Mouse (Mus musculus) left cerebral cortex, postnatal 36 days (tissue): ENCODE measurements around the gene Ccdc124. TPM values are rescaled to one million over a fixed set of nuclear protein-coding genes. Genes with fewer than 3 reads are reported as not detected.

Experiments used
- DNase-seq, 2 experiments: peaks; one replicate each; pipeline ENCODE4 v3.0.0; 2021 to 2022; ENCODE audit warnings: low spot score in 2 of 2, mixed read lengths in 1 of 2
- intact Hi-C: fragments of 180-260 bp; cut with DNase I; formaldehyde crosslinking; loops from one replicate; pipeline ENCODE4 v1.15.1; 2025
- total RNA-seq, 2 experiments: library from RNA; stranded (reverse); gene quantifications; 2 replicates each; pipeline ENCODE4 v1.2.3; 2021

The Ccdc124 gene
- total RNA-seq, 2 experiments from 2014 or later: 88.6 to 108 TPM

DNA sequence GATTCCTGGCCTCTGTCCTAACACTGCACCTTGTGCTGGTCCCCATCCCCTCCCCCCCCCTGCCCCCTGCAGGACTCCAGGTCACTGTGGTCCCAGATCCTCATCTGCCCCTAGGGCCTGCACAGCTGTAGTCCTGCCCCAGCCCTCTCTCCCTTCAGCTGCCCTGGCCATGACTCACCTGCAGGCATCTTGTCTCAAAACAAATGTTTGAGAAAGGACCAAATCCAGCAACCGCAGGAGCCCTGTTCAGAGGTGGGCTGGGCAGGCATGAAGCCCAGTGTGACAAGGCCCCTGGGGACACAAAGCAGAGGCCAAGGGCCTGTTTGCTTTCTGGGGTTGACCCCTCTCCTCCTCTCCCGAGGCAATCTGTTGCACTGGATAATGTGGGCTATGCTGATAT, 4.4 kb upstream of the Ccdc124 start:
- no peak for DNase-seq
- intact Hi-C loops: no loop called here

DNA sequence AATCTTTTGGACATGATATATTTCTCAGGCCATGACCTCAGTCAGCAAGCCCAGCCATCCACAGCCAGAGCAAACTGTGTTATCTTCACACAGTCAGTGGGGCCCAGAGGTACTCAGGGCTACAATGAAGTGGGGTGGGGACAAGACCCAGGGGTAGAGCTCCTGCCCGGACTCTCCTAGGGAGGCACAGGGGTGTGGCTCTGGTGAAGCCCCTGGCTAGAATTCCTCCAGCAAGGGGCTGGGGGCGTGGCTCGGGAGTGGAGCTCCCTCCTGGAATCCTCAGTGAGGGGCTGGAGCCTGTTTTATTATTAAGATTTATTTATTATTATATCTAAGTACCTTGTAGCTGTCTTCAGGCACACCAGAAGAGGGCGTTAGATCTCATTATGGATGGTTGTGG, 2.6 kb upstream of the Ccdc124 start:
- intact Hi-C loops: no loop called here
- no peak for DNase-seq

DNA sequence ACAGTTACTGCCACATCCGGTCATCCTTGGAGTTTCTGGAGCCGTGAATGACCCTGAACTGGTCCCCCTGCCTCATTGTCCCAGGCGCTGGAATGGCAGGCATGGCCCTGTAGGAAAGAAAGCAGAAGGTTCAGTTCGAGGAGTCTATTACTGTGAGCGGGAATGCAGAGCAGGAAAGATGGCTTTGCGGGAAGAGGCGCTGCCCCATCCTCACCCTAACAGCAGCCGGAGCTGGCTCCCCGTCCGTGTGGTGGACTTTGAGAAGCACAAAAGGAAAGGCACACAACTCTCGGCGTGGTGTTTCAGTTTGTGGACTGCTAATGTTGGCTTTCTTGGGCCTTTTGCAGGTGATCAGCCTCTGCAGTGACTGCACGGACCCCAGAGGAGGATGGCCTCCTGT, 706 bp upstream of the Ccdc124 start:
- DNase-seq: no peak
- intact Hi-C loops: no loop called here

DNA sequence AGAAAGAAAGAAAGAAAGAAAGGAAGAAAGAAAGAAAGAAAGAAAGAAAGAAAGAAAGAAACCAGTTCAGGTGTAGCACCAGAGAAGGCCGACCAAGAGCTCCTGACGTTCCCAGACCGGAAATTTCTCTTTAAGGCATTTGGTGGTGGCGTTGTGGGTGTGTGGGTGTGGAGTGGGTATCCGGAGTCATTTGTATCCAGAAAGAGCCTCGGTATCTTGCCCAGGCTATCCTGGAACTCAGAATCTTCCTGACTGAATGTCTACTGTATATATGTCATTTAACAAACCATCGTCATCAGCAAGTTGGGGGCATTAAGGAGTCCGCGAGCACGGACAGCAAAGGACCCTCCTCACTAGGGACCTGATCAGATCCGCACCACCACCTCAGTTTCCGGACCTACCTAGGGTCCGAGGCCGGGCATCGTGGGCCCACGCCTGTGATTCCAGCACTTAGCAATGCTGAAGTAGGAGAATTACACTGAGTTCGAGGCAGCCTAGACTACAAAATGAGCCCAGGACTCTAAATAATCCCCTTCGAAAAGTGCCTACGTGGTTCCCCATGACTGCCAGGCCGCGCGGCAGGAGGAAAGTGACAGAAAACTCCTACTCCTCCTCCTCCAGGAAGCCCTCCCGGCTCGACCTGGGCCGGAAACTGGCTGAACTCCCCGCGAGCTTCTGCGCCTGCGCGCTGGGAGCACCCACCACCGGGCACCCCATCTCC, 932 bp downstream of the Ccdc124 start:
- DNase-seq: peak in 1 of 2 experiments; percentile 31
- intact Hi-C loops: loop anchor here (1.0 kb wide), 1 partner anchor 20 kb away; no protein-coding TSS in a partner anchor

DNA sequence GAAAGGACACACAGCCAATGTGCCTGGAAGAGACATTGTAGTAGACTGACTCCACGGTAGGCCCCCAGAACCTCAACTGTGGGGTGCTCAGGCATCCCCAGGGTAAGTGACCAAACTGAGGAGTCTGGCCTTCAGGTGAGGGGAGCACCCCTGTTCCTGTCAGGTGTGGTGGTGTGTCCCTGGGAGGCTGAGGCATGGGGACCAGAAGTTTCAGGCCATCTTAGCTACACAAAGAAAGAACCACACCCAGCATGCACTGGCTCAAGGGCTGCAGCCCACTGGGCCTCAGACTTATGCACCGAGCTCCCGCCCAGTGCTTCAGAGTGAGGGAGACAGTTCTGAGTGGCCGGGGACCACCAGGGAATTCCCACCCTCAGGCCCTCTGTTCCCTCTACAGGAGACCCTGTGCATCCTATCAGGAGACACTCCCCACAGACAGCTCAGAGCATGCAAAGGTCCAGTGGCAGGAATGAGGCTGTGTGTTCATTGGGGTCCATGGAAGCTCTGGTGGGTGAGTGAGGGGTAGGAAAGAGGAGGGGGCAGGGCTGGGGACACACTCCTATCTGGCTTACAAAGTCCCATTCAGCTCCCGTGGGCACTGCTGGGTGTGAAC, 2.4 kb downstream of the Ccdc124 start:
- no peak for DNase-seq
- intact Hi-C loops: no loop called here

DNA sequence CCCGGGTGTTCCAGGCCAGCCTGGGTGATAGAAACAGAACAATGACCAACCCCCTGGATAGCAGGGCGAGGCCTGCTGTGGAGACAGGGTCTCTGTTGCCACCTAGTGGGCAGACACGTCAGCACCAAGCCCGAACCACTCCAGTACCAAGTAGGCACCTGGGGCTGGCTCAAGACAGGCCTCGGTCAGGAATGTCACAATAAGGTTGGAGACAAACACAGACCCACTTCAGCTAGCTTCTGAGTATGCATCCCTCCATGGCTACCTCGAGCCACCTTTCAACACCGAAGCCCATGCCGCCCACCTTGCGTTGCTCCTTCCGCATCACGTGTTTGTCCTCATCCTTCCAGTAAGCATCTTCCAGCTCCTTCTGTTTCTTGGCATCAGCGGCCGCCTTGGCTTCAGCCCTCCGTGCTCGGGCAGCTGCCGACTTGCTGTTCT, 4.1 kb downstream of the Ccdc124 start:
- intact Hi-C loops: loop anchor here (1.0 kb wide), 1 partner anchor 25 kb away; no protein-coding TSS in a partner anchor
- DNase-seq: peak; percentile 73 to 75

DNA sequence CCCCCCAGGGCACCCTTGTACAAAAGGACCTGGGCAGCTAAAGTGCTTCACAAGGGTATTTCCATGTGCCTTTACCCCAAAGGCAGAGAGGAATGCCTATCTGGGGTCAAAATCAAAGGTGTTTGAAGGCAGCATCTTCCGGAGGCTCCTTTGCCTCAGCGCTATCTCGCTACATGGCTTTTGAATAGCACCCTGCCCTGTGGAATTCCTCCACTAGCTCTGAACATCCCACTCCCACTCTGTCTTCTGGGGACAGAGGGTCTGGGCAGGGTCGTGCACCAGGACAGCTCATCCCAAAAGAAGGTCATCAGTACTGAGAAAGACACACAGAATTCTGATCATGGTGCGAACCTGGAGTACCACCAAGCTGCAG, 4.5 kb downstream of the Ccdc124 start:
- intact Hi-C loops: loop anchor here (1.0 kb wide), 1 partner anchor 25 kb away; no protein-coding TSS in a partner anchor
- no peak for DNase-seq

DNA sequence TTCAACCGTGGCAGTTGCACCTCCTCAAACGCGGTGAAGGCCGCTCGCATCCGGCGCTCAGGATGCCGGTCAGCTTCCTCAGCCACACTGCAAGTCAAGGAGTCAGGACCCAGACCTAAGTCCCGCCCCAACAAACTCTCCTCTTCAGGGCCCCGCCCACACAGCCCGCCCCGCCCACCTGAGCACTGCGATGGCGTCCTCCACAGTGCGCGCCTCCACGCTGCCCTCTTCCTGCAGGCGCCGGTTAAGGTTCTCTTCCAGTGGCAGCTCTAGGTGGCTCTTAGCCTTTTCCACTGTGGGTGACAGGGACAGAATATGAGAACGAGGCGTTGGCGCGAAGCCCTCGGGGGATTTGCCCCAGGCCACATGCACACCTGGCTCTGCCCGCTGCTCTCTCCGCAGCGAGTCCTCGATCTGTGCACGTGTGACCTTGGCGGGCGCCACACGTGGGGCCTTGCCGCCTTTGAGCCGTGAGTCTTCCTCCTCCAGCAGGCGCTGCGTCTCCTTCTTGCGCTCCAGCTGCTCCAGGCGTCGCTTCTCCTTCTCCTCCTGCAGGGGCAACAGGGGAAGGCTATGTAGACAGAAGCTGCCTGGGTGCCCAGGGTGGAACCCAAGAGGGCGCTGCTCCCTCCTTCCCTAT, 5.1 kb downstream of the Ccdc124 start:
- intact Hi-C loops: loop anchor here (1.0 kb wide), 1 partner anchor 24 kb away; no protein-coding TSS in a partner anchor
- DNase-seq: peak in 1 of 2 experiments; percentile 35

DNA sequence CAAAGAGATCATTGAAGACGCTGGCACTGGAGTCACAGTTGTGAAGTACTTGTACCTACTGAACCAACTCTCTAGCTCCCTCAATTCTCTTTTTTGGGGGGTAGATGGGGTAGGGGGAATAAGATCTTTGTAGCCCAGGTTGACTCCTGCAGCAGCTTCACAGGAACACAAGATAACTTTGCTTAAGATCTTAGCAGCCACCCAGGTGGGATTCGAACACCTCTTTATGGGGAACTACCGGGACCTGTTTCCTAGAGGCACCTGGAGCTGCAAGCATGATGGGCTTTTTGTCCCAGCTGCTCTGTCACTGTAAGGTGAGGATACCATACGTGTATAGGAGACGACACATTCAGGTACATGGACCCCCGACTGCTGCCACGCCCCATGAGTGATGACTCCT, 7.2 kb downstream of the Ccdc124 start:
- DNase-seq: no peak
- intact Hi-C loops: no loop called here

DNA sequence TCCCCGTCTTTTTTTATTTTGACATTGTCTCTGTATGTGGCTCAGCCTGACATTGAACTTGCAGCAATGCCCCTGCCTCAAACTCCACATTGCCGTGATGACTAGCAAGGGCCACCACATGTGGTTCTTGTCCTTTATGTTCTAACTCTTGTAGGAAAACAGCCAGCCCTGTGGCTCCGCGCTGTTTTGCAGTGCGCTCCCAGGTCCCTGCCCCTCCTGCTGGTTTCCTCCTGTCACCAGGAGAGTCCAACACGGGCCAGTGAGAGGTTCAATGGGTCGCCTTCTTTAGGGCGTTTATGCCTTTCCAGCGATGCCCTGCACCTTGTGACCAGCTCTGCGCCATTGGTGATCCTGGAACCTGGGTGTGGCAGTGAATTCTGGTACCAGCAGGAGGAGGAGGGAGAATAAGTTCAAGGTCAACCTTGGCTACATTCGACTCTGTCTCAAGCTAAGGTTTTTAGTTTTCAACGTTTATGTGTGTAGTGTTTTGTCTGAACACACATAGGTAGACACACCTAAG, 7.7 kb downstream of the Ccdc124 start:
- intact Hi-C loops: no loop called here
- no peak for DNase-seq

DNA sequence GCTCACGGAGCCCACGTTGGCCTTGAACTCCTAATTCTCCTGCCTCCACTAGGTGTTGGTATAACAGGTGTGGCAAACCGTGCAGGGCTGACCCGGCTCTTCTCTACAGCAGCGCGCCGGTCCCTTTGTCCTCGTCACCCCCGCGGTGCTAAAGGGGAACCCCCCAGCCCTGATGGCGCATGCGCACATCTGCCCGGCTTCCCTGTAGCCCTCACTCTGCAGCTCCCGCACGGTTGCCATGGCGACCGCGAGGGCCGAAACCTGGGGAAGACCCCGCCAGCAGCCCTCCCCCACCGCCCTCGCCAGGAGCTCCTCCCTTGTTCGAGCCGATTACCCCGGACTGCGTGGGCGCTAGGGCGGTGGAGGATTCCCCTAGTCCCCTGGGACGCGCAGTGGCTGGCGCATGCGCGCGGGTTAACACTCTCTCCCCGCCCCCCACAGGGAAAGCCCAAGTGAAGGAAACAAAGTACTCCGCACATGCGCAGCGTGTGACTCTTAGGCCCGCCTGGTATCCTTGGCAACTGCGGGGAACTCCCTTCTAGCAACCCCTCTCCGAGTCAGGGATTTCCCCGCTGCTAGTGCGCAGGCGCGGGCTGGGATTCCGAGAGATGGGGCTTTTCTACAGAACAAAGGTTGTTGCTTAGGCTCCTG, 8.3 kb downstream of the Ccdc124 start:
- peak; percentile 99 to 100 for DNase-seq
- intact Hi-C loops: no loop called here

DNA sequence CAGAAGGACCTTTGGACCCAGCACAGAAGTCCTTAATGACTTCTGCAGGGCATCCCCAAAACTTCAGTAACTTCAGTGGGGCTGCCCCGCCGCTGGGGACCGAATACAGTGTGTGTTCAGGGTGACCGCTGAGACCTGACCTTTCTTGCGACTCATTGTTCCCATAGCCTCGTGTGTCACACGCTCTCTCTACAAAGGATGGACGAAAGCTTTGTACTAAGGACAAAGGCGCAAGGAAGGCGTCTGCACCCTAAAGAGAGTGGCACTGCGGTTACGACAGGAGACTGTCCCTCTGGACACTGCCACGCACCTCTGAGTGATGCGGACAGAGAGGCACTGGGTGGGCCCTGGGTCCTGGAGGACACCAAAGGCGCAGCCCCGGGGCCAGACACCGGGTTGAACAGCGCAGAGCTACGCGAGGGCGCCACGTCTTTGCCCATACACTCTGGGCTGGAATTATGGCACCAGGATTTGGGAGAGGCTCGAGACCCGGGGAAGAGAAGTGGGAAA, 9.0 kb downstream of the Ccdc124 start:
- DNase-seq: no peak
- intact Hi-C loops: no loop called here

DNA sequence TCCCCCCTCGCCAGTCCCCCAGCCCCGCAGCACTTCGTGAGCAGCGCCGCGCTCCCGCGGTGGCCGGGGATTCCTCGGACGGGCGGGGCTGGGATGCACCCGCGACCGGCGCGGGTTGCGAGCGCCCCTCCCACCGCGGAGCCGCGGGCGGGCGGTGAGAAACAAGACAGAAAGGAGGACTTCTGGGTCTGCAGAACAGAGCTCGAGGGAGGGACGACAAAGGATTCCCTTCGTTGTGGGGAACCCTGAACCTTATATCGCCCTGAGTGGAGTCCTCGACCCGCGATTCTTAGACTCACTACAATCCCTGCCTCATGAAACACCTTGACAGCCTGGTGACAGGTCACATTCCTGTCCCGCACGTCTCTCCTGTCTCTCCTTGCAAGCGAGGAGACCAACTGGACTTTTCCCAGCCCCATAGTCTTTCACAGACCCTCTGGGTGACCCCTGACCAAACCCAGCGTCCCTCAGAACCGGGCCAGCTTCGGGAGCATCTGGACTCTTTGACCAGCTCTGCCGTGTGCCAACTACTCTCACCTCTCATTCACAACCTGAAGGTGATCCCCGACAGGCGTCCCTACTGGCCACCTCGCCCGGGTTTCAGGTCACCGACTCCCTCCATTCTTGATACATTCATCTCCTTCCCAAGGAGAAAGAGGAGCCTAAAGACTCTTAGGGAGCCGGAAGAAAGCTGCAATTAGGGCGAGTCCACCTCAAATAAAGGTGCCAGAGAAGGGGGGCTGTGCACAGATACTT, 9.6 kb downstream of the Ccdc124 start:
- DNase-seq: peak in 1 of 2 experiments; percentile 62
- intact Hi-C loops: no loop called here

DNA sequence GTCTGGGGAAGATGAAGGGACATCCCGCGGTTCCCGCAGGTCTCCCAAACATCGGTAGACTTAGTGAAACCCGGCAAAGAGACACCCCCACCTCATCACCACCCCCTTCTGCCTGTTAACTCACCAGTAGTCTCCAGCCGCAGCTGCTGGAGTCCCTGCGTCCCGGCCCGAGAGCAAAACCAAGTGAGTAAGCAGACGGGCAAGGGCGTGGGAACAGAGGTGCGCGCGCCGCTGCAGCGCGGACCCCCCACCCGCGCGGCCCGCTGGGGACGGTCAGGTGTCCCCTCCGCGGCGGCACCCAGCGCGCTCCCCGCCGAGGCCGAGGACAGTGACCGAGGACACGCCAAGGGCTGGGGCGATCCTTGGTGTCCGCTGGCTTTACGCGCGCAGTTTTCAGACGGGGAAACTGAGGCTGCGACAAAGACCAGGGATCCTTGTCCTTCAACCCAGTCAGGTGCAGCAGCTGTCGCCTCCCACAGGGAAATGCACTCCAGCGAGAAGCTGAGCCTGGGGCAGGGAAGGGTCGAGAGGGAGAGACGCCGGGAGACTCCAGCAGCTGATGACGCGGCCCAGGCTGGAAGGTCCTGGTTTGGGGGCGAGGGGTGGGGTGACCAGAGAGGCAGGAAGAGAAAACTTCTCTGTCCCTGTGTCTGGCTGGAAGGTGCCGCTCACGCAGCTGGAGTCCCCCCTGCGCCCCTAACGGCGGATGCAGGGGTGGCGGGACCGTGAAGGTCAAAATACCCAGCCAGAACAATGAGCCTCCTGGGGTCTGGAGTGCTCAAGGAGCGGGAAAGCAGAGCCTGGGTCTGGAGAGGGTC, 10.7 kb downstream of the Ccdc124 start, which contains the start of gene Kcnn1:
Gene Kcnn1 (minus strand): TSS at position 435 of the 818 bp plus-strand sequence.
- intact Hi-C loops: no loop called here
- DNase-seq: no peak

DNA sequence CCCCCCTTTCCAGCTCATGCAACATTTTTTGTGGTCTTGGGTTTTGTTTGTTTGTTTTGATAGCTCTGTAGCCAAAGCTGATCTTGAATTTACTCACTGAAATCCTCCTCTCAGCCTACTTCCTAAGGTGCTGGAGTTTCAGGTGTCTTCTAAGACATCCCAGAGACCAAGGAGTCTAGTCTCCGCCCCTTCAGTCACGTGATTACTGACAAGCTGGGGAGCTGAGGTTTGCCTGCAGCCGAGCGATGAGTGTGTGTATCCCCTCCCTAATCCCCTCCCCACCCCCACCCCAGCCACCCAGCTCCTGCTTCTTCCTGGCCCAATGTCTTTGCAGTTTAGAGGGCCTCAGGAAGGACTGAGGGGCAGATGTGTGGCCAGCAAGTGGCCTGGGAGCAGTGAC, 16.2 kb downstream of the Ccdc124 start:
- DNase-seq: no peak
- intact Hi-C loops: no loop called here

DNA sequence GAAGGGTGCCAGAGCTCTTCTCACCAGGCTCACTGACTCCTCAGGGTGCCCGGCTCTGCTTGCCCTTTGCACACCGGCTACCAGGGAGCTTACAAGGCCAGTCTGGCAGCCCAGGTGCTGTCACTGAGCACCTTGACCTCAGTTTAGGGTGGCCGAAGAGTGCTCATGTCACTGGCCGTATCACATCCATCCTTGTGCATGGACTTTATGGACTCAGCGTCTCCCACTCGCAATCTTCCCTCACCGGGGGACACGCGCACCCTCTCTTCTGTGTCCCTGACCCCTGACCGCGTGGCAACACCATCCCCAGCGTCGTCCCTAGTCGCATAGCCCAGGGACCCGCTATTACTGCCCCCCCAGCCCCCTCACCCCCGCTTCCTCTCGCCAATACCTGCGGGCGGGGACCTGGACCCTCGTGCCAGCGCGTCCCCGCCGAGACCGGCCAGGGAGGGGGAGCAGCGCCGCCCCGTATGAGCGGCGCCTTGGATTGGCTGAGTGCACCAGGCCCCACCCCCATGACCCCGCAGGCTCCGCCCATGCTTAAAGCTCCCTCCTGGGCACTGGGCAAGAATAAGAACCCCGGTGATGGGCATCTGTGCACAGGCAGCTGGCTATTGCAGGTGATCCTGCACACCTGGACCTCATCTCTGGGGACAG, 17.1 kb downstream of the Ccdc124 start:
- intact Hi-C loops: no loop called here
- peak; percentile 73 to 76 for DNase-seq

DNA sequence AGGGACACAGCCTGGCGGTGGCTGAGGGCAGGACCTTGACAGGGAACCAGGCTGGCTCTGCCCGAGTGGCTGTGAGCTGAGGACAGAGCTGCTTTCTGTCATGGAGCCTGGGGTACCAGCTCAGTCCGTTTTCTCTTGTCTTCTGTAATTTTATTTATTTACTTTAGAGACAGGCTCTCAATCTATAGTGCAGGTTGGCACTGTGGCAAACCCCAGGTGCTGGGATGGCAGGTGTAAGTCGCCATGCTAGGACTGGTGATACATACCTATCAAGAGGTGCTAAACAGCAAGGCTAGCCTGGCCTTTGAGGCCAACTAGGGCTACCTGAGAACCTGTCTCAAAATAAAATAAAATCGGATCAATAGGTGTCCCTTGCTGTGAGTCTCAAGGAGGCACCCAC, 17.7 kb downstream of the Ccdc124 start:
- intact Hi-C loops: no loop called here
- no peak for DNase-seq

DNA sequence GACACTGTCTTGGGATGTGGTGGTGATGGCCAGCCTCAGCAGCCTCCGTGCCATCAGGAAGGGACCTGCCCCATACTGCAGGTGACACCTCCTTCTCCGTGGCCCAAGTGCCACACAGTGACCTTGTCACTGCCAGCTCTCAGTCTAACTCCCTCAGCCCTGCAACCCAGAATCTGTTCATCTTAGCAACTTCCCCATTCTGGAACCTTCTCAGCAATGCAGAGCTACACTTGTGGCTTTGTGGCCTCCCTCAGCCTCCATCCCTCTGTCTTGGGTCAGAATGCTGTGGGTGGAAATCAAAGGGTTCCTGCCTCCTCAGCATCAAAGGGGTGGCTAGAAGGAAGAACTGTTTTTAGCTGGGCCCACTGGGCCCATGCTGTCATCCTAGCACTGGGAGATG, 19.9 kb downstream of the Ccdc124 start:
- DNase-seq: no peak
- intact Hi-C loops: no loop called here
